Mouse (Mus musculus) gastrocnemius, adult 18-20 months (tissue): ENCODE results near the gene Pigr. TPM values are rescaled to one million over a fixed set of nuclear protein-coding genes. Genes with fewer than 3 reads are reported as not detected.

ENCODE experiments used
- DNase-seq: peaks from one replicate; pipeline ENCODE4 v3.0.0; 2021; ENCODE audit warnings: low spot score
- long read RNA-seq, 2 experiments: library from polyadenylated mRNA; stranded (forward); transcript quantifications; one replicate each; pipeline ENCODE4 v2.0.0; 2021
- total RNA-seq, 2 experiments: library from RNA; stranded (reverse); gene quantifications; 2 replicates each; pipeline ENCODE4 v1.2.3; 2021

Pigr gene
- under 1 TPM; 0.14 to 0.52 TPM for total RNA-seq
- long read RNA-seq, experiment 1: 0 reads
- long read RNA-seq, experiment 2: 0 reads

DNA sequence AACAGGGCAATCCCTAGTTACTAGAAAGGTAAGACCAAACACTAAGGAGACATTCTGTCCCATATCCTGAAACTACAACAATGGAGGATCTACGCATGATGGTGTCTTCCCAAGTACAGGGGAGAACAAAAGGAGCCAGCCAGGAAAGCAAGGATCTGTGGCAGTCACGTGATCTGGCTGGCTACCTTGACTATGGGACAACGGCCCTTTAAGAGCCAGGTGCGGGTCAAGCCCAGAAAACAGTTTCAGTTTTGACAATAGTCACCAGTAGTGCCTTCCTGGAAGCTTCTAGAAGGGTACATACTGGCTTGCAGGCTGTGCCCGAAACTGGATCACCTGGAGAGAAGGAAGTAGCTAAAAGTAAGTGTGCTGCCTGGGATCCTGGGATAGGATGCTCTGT is at the start of gene Pigr:
Pigr (plus strand) TSS at position 237 of the 400 bp plus-strand sequence.
- no peak for DNase-seq

DNA sequence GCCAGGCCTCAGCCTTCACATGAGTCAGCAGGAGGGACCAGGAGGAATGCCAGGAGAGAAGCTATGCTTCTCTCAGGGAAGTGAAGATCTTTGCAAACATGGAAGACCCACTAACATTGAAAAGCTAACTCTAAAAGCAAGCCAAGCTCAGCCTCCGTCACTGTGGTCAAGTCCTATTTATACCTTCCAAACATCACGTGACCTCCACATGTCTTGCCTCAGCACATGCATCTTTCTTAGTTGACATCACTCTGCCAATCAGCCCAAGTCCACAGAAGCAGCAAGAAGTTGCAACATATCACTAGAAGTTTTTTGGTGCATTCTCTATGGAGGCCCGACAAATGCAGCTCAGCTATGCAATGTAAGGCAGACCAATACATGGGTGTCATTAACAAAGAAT is 46.6 kb upstream of the Pigr start:
- no peak for DNase-seq

DNA sequence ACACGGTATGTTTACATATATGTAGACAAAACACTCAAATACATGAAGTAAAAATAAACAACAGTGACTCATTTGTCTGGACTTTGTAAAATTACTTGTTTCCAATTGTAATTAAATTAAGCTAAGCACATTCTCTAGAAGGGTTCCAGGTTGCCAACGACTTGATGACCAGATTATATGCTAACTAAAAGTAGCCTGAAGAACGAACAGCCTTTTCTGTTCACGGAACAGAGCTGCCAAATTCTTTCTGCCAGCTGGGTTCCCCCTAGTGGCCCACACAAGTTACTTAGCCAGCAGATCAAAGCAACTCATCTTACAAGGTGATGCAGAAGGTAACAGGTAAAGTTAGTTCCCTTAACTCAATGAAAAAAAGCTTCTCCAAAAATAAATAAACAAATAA is 42.4 kb upstream of the Pigr start:
- DNase-seq: no peak

DNA sequence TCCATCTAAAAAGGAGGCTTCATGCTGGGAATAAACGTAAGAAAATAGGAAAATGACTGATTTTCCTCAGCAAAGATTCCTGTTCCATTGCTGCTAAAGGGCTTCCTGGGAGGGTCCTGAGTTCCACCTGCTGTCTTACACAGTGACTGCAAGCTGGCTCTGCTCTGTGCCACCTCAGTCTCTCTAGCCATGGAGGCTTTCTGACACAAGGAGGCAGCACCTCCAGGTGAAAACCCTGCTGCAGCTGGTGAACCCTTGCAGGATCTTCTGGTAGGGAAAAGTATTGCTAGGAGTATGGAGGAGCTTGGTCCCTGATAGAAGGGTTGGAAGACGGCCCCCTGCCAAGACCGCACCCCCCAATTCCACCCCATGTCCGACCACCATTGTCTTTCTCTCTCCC is 39.5 kb upstream of the Pigr start:
- no peak for DNase-seq

DNA sequence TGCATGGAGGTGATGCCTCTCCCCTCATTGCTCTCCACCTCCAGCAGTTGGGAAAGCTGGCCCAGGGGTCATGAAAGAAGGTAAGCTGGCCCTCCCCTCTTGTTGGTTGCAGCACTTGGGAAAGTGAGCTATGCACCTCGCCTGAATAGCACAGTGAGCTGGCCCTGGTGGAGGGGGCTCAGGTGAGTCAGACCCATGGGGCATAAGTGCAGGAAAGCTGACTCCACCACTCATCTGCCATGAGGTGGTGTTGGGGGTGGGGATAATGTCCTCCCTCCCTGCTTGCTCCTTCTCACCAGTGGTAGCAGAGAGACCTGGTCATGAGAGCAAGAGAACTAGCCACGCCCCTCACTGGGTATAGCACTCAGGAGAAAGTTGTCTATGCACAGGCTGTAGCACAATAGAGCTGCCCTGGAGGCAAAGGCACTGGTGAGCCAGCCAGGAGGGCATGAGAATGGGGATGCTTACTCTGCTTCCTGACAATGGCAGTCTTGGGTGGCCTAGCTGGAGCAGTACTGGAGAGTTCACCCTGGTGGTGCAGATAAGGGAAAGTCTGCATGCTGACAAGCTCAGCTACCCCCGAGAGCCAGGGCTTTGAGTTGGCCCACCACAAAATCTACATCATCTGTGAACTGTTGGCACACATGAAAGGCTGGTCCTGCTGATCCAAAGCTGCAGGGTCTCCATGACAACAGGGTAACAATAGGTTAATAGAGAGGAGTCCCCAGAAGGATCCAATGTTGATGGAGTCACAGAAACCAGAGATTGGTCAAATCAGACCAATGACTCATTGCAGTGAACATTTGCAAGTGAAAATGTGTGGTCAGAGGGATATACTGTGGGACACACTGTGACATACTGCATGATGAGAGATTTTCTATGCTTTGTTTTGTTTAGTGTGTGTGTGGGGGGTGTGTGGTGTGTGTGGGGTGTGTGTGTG is 36.7 kb upstream of the Pigr start:
- no peak for DNase-seq

DNA sequence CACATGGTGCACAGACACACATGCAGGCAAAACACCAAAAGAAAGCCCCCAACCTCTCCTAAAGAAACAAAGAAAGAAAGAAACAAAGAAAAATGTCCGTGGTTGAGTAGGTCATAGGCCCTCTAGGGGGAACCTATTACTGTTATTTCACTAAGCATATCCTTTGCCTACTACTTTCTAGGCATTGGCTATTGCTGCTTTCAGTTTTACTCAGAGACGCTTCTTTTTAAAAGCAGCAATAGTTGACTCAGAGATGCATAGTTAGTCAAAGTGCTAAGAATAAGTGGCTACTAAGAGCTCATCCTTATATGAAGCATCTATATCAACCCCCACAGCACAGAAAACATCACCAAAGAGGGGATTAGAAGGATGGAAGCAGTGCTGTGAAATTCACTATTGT is 31.2 kb upstream of the Pigr start:
- DNase-seq: no peak

DNA sequence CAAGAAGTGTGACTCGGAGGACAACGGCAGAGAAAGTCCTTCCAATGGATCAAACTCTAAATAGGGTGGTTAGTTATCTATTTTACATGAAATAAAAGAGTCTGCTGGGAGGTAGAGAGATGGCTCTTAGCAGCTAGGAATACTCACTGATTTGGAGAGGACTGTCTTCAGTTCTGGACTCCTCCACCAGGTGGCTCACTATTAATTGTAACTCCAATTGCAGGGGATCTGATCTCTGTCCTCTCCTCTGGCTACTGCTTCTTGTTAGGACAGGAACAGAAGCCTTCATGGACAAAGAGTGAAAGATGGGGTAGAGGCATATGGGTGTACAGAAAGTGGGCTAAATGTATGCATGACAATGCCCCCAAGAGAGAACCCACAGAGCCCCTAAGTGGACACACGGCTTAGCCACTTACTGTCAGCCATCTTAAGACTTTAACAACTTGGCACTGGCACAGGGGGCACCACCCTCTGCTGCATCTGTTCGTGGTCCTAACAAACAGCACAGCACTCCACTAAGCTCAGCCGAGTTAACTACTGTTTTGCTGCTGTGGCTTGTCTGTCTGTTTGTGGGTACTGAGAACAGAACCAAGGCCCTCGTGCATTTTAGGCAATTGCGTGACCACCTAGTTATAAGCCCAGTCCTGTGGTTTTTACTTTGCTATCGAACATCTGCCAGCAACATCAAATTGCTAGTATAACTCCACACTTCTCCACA is 29.4 kb upstream of the Pigr start:
- DNase-seq: peak; percentile 31

DNA sequence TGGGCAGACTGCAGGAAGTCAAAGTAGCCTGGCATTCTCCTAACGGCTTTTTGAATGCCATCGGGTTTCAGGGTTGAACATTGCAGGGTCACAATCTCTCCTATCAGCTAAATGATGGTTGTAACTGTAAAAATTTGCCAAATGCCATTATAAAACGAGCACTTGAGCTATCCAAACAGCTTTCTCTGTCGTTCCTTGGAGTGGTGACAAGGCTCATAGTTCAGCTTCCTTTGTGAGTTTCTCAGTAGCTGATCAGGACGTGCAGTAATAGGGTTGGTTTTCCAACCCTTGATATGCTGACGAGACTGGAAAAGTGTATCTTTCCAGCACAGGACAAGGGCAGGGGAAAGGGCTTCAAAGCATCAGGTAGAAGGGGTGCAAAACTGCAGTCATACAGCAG is 28.4 kb upstream of the Pigr start:
- no peak for DNase-seq

DNA sequence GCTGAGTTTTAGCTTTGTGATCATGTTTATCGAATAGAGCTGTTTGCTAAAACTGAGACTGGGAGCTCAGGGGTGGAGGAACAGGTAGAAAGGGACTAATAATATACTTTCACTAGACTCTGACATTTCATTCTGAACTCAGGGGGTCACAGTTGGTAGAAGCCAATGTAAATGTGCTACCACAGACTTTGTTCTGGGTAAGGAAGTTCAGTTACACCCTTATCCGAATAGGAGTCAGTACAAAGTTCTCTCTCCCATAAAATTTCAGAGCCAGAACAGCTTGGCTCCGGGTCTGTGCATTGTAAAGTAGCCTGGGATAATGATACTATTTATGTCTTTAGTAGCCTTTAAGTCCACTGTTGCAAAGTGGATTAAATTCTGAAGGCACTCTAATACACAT is 27.9 kb upstream of the Pigr start:
- DNase-seq: no peak

DNA sequence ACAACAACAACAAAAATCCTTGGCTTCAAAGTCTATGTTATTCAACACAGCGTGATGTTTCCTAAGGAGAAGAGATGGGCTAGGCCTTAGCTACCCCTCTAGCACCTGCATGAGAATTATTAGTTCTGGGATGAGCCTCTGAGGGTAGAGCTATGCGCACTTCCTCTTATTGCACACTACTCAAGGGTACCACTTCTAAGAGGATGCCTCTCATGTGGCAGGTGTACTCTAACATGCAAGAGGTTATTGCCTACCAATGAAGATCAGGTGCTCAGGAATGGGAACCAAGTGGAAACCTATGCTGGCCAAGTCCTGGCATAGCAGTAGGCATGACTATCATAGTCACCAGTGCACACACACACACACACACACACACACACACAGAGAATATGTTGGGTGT is 27.1 kb upstream of the Pigr start:
- DNase-seq: no peak

DNA sequence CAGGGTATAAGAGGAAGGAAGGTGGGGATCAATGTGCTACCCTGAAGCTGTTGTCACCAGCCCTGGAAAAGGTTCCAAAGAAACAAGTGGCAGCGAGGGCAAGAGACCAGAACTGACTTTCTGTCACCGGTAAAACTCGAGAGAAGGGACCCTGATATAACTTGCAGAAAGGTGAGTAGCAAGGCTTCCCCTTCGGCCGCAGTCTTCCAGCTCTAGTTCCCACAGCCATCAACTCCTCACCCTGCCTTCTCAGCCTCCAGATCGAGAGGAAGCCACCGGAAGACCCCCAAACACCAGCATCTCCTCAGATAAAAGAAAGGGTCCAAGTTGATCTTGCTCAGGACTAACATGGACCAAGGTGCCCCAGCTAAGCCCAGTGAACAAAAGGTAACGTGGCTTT is 25.9 kb upstream of the Pigr start, which contains the start of gene Fcamr:
Fcamr (plus strand) TSS at position 301 of the 400 bp plus-strand sequence.
- DNase-seq: no peak

DNA sequence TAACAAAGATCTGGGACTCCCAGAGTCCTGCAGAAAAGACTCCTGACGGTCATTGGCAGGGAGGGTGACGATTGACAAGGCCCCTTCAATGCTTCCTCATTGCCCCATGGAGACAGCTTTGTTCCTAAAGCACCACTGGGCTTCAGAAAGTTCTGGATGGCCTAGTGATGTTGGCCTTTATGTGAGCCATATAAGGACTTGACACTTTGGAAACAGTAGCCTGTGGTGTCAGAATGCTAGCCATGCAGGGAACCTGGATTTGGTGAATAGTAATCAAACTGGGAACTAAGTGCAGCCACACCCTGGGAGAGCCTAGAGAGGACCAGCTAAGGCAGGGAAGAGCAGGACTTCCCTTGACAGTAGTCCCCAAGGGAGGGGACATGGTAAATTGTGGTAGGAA is 25.0 kb upstream of the Pigr start:
- no peak for DNase-seq

DNA sequence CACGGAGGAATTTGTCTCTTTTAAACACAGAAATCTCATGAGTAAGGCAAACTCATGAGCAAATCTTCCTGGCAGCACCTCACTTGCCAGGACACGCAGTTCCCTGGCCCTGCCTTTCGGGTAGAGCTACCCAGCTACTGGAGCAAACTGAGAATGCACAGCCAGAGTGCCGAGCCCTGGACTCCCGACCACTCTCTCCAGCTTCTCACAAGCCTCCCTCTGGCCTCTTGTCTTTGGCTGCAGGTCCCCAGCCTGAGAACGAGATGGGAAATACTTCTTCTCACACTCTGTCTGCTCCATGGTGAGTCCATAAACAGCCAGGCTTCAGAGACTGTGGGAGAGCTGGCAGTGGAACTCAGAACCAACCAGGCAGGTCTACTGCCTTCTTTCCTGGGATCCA is 23.5 kb upstream of the Pigr start:
- peak; percentile 17 for DNase-seq

DNA sequence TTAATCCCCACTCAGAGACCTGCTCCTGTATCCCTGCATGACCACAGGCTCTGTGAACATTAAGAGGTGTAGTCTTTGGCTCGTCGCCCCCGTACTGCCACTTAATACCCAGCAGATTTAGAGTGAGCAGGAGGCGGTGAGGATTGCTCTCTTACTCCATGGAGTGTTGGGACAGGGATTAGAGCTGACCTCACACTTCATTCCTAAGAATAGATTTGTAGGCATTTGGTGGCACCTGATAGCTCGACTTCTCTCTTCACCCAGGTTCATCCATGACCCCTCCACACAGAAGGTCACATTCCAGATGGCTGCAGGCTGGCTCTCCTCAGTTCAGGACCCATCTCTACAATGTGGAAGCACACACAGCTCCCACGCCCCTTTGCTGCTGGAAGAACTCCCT is 22.2 kb upstream of the Pigr start:
- DNase-seq: peak; percentile 39

DNA sequence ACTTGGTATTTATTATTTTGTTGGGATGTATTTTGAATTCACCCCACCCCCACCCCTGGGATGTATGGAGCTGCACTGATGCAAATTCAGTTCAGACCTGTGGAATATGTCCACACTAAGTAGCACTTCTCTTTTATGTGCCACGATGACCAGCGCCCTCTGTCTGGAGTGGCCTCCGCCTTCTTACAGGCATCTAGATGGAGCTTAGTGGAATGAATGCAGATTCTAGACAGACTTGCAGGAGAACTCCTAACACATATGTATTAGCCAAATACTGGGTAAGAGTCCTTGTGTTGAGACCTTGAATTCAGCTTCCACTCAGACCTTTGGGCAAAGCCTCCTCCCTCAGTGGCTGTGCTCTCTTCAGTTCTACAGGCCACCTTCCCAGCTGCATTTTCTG is 15.6 kb upstream of the Pigr start:
- no peak for DNase-seq

DNA sequence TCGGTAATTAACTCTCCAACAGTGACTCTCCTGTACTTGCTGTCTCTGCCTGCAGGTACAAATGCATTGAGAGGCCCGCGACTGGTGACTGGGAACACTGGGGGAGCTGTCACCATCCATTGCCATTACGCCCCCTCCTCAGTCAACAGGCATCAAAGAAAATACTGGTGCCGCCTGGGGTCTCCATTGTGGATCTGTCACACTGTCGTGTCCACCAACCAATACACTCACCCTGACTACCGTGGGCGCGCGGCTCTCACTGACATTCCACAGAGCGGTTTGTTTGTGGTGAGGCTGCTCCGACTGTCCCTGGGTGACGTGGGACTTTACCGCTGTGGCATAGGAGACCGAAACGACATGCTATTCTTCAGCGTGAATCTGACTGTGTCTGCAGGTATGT is 15.2 kb upstream of the Pigr start:
- DNase-seq: no peak

DNA sequence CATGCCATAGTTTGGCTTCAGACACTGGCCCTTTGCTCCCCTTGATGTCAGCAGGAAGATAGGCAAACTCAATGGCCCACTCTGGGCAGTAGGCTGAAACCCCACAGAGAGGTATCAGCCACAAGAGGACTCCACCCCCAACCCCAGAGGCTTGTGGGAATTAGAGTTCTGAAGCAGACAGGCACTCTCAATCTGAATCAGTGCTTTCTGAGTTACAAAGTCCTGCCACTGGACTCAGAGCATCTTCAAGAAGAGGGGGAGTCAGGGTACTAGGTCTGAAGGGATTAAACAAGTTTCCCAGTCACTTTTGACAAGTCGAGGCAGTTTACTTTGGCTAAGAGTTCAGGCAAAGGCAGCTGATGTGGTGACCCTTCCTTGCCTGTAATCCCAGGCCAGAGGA is 6.7 kb upstream of the Pigr start:
- no peak for DNase-seq

DNA sequence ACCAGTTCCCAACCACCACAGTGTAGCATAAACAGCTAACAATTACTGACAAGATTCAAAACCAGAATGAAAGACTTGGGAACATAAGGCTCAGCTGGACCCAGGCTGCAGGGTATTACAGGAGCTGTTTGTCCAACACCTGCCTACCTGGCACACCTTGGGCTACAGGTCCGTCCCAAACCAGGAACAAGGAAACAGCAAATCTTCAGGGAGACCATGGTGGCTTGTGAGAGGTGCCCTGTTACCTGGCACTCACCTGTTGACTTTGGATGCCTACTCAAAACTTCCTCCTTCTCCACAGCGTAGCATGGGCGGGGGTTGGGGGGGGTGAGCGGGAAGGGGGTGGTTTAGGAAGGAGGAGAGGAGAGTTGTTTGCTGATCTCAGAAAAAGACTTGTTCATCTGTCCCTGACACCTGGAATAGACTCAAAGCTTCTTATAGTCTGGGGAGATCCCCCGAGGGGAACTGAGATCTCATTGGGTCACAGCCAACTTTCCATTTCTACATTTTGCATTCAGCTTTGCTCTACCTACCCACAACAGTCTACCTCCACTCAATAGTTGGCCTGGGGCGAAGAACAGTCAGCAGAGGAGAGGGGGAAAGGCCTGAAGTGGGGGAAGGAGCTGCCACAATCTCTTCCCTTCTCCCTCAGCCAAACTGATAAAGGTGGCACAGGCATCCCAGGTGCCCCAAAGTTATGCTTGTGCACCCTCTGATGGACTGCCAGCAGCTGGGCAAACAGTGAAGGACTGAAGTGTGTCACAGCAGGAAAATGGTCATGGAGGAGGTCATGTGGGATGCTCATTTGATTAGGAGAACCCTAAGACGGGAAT is 6.0 kb upstream of the Pigr start:
- no peak for DNase-seq

DNA sequence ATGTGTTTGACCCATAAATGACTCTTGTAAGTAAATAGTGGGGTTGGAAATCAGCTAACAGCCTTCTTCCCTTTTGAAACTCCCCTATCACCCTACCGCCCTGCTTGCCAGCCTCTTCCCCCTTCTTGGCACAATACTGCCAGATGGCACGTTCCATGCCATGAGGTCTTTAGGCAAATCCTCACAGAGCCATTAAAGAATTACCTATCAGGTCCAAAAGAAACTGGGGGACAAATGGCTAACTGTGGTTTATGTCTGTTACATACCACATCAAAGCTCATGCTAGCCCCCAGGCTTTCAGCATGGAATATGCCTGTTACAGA is 5.4 kb upstream of the Pigr start:
- DNase-seq: no peak

DNA sequence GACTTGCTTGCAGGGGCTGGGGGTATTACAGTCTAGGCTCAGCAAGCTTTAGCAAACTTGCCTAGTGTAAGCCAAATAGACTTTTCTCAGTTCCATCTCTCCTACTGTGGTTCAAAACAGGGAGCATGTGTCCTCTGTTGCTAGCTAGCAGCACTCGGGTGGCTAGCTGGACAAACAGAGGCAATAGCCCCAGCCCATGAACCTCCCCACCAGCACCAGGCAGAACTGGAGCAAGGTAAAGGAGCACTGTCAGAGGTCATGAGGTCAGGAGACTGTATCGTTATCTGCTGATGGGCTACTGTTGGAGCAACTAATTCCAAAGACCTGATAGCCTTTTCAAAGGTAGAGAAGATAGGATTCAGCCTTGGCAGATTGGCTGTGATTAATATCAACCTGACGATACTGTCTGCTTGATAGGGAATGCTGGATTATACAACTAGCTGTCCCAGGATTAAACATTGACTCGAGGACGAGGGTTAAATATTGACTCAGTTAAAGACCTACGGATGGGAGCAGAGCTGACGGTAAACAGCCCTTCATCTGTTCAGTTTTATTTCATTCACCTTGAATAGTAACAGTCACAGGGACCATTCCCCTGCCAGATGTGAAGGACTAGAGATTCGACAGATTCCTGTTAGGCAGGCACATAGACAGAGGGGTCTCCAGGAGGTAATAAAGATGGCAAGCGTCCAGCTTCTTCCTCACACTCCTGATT is 4.4 kb upstream of the Pigr start:
- DNase-seq: no peak

DNA sequence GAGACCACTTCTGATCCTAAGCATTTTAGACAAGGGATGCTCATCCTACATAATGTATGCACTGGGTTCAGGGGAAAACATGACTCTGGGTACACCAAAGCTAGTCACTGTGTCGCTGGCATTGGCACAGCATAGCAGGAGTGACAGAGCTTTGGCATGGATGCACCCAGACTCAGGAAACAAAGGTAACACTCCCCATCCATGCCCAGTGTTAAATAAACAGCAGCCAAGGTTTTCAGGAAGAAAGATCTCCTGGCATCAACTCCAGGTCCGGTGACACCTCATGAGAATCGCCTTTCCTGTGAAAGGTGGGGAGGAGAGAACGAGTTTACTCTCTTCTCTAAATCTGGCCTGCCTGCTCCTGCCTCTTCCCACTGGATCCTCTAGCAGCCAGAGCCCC is 2.2 kb downstream of the Pigr start:
- DNase-seq: no peak
